Mouse (Mus musculus): ENCODE results near the gene Lipc. TPM values are rescaled to one million over a fixed set of nuclear protein-coding genes. Genes with fewer than 3 reads are reported as not detected.

The Lipc gene
- polyA plus RNA-seq, 1 experiment from 2014 or later = 0.09 TPM

- H3K27ac ChIP-seq = no peak overlapping the region
- H3K36me3 ChIP-seq (replicated peaks) = no peaks in the 10 kb centered on the region
- no peaks in the 10 kb centered on the region for H3K27me3 ChIP-seq (replicated peaks)
- WGBS = 63% methylated on average over 3 of the region's 3 CpGs
- peaks cover 3% of the 10 kb centered on the region; the same call in 1 of the 2 replicates for H3K4me1 ChIP-seq
- H3K4me2 ChIP-seq = no peak overlapping the region
- no peak overlapping the region for H3K9ac ChIP-seq
- no peak for ATAC-seq (replicated peaks)
- H3K9me3 ChIP-seq = no peaks in the 10 kb centered on the region
- no peak overlapping the region for H3K4me3 ChIP-seq
These were observed 17.2 kb upstream of the Lipc start for GRCm38 (mm10) chr9:70969244-70969643.

DNA sequence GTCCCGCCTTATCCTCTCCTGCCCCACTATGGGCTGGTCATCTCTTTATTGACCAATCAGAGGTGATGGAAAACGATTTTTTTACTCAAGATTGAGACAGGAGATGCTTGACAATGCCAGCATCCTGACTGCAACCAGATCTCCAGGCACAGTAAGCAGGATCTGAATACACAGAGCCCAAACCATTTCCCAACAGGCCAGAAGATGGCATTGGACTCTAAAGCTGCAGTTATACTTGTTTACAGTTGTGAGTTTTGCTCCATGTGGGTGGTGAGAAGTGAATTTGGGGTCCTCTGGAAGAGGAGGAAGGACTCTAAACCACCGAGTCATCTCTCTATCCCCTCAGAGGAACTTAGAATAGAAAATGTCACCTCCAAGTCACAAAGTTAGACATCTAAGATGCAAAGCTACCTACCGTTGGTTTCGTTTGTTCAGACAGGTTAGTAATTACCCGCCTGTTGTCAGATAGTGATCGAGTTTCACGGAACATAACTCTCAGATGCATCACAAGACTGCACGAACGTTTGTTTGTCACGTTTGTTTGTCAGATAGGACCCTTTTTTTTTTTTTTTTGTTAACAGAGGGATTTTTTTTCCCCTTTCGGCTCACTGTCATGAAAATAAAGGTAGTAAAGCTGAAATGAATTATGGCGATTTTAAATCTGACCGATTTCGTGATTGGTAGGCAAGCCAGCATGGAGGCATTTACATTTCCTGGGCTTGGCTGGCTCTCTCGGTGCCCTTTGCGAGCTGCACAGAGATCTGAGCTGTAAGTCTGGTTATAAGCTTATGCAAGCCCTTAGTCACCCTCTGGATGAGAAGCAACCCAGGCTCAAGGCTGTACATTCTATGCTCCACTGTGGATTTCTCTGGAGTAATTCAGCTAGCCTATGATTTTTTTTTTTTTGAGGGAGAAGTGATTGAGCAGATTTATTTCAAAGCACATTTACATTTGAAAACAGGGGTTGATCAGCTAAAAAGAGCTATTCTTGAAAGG lies 14.3 kb upstream of the Lipc start:
- Histone ChIP-seq H3K9me3 (no peaks in the 10 kb centered on the region), H3K27me3 (replicated peaks) (no peaks in the 10 kb centered on the region), H3K9ac (no peak overlapping the region), H3K4me2 (no peak overlapping the region), H3K4me3 (no peak overlapping the region), H3K36me3 (replicated peaks) (no peaks in the 10 kb centered on the region), H3K4me1 (peaks cover 8% of the 10 kb centered on the region; the same call in 1 of the 2 replicates), H3K27ac (no peak overlapping the region)
- ATAC-seq (replicated peaks) = no peak
- WGBS = 77% methylated on average over 17 of the region's 17 CpGs

DNA sequence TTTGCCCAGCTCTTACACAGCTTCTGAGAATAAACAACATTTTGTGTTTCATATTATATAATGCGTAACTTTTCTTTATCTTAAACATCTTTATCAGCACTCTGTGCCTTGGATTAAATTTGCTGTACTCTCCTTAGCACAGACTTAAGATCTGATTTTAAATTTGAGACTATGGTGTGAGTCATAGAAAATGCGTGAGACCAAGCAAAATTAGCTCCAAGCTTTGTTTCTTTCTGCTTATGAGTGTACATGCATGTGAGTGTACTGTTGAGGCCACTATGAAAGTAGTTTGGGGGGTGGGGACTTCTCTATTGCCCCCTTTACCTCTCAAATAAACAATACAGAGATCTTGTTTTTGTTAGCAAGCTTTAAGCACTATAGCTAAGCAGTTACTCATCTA lies 13.4 kb upstream of the Lipc start:
- Histone ChIP-seq H3K9ac (no peak overlapping the region), H3K4me3 (no peak overlapping the region), H3K36me3 (replicated peaks) (no peaks in the 10 kb centered on the region), H3K27ac (no peak overlapping the region), H3K4me1 (peaks cover 8% of the 10 kb centered on the region; the same call in 1 of the 2 replicates), H3K27me3 (replicated peaks) (no peaks in the 10 kb centered on the region), H3K4me2 (no peak overlapping the region), H3K9me3 (no peaks in the 10 kb centered on the region)
- 95% methylated on average over 2 of the region's 2 CpGs for WGBS
- no peak for ATAC-seq (replicated peaks)

DNA sequence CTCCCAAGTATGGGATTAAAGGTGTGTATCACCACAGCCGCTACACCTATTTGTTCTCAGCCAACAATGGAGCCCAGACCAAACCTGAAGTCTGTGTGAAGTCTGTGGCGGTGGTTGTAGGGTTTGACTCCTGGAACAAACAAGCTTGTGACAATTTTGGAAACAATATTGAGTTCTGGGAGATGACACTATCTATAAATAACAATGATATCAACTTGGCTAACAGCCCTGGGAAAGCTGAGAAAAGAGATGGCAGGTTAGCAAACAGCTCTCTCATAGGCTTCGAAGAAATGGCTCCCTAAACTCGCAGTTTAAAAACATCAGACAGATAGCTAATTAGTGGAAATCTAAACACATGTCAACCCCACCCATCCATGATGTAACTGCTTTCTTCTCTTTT lies 13.0 kb upstream of the Lipc start:
- ATAC-seq (replicated peaks) = no peak

GRCm38 (mm10) chr9:70963461-70963891 lies 11.4 kb upstream of the Lipc start:
- no peaks in the 10 kb centered on the region for H3K9me3 ChIP-seq
- no peaks in the 10 kb centered on the region for H3K36me3 ChIP-seq (replicated peaks)
- no peak overlapping the region for H3K4me2 ChIP-seq
- peak; percentile 93 for ATAC-seq (replicated peaks)
- peak overlapping the region; percentile 73 for H3K27ac ChIP-seq
- no peaks in the 10 kb centered on the region for H3K27me3 ChIP-seq (replicated peaks)
- no peak overlapping the region for H3K9ac ChIP-seq
- H3K4me3 ChIP-seq = no peak overlapping the region
- 71% methylated on average over 7 of the region's 7 CpGs for WGBS
- H3K4me1 ChIP-seq = peaks cover 8% of the 10 kb centered on the region; the same call in 1 of the 2 replicates

More for the DNA sequence above, 13.0 kb upstream of the Lipc start:
- Histone ChIP-seq H3K4me3 (no peak overlapping the region), H3K4me2 (no peak overlapping the region), H3K27me3 (replicated peaks) (no peaks in the 10 kb centered on the region), H3K9me3 (no peaks in the 10 kb centered on the region), H3K27ac (no peak overlapping the region), H3K9ac (no peak overlapping the region), H3K4me1 (peaks cover 8% of the 10 kb centered on the region; the same call in 1 of the 2 replicates), H3K36me3 (replicated peaks) (no peaks in the 10 kb centered on the region)
- WGBS = 93% methylated on average over 4 of the region's 4 CpGs

- ATAC-seq (replicated peaks) = peak; percentile 24; the same call in 1 of the 2 replicates
- Histone ChIP-seq H3K9ac (no peak overlapping the region), H3K9me3 (no peaks in the 10 kb centered on the region), H3K4me2 (no peak overlapping the region), H3K4me3 (no peak overlapping the region), H3K27ac (peak overlapping the region; percentile 73), H3K36me3 (replicated peaks) (no peaks in the 10 kb centered on the region), H3K27me3 (replicated peaks) (no peaks in the 10 kb centered on the region), H3K4me1 (peaks cover 8% of the 10 kb centered on the region; the same call in 1 of the 2 replicates)
- WGBS = 87% methylated on average over 2 of the region's 2 CpGs
These were observed 10.9 kb upstream of the Lipc start for GRCm38 (mm10) chr9:70962781-70963455.

DNA sequence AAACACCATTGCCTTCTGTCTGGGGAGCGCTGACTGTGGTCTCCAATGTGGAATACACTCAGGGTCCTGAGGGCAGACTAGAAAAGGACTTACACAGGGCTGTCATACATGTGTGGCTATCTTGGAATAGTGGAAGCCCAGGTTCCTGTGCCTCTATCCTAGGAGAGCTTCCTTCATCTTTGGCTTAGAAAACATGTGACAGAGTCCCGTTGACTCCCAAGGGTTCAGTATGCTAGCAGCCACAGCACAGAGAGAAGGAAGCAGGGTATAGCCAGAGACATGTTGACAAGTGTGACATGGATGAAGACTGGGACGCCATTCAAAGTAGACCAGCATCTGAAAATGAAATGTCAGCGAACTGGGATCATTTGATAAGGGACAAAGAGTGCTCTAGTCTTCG lies 8.3 kb upstream of the Lipc start:
- no peak overlapping the region for H3K4me3 ChIP-seq
- no peaks in the 10 kb centered on the region for H3K27me3 ChIP-seq (replicated peaks)
- no peaks in the 10 kb centered on the region for H3K36me3 ChIP-seq (replicated peaks)
- 89% methylated on average over 5 of the region's 5 CpGs for WGBS
- no peaks in the 10 kb centered on the region for H3K9me3 ChIP-seq
- ATAC-seq (replicated peaks) = no peak
- H3K9ac ChIP-seq = no peak overlapping the region
- H3K27ac ChIP-seq = no peak overlapping the region
- H3K4me1 ChIP-seq = peaks cover 5% of the 10 kb centered on the region; the same call in 1 of the 2 replicates
- H3K4me2 ChIP-seq = no peak overlapping the region

DNA sequence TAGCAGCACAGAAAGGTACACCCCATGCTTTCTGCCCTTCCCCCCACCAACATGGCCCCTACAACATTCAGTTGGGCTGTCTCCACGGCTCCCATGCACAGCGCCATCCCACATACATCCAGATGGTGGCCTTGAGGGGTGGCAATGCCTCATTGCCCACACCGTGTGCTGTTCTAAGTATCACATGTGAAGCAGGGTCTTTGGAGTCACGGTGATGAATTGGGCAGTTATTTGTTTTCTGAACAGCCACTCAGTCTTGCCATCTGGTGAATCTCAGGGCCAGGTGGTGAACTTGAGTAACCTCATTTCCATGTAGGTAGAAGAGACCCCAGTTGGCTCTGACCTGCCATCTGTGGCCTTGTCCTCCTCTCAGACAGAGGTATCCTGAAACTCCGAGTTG lies 7.8 kb upstream of the Lipc start:
- no peaks in the 10 kb centered on the region for H3K9me3 ChIP-seq
- 79% methylated on average over 5 of the region's 5 CpGs for WGBS
- H3K9ac ChIP-seq = no peak overlapping the region
- no peaks in the 10 kb centered on the region for H3K36me3 ChIP-seq (replicated peaks)
- ATAC-seq (replicated peaks) = no peak
- no peaks in the 10 kb centered on the region for H3K27me3 ChIP-seq (replicated peaks)
- H3K4me2 ChIP-seq = no peak overlapping the region
- no peak overlapping the region for H3K4me3 ChIP-seq
- no peak overlapping the region for H3K27ac ChIP-seq
- peaks cover 5% of the 10 kb centered on the region; the same call in 1 of the 2 replicates for H3K4me1 ChIP-seq

DNA sequence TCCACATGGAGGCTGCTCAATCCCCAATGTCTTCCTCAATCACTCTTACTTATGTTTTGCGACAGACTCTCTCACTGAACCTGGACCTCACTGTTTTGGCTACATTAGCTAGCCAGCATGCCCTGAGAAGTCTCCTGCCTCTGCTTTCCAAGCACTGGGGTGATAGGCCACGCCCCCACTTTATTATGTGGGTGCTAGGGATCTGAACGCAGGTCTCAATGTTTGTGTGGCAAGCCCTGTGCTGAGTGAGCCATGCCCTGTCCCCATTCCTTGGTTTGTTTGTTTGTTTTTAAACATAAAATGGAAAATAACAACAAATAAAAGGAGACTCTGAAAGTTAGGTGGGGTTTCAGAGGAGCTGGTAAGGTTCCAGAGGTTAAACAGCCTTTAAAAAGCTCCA lies 7.4 kb upstream of the Lipc start:
- no peak for ATAC-seq (replicated peaks)
- no peaks in the 10 kb centered on the region for H3K36me3 ChIP-seq (replicated peaks)
- H3K27me3 ChIP-seq (replicated peaks) = no peaks in the 10 kb centered on the region
- H3K4me3 ChIP-seq = no peak overlapping the region
- H3K9me3 ChIP-seq = no peaks in the 10 kb centered on the region
- H3K4me1 ChIP-seq = peaks cover 5% of the 10 kb centered on the region; the same call in 1 of the 2 replicates
- H3K9ac ChIP-seq = no peak overlapping the region
- H3K27ac ChIP-seq = no peak overlapping the region
- 88% methylated on average over 3 of the region's 3 CpGs for WGBS
- no peak overlapping the region for H3K4me2 ChIP-seq

DNA sequence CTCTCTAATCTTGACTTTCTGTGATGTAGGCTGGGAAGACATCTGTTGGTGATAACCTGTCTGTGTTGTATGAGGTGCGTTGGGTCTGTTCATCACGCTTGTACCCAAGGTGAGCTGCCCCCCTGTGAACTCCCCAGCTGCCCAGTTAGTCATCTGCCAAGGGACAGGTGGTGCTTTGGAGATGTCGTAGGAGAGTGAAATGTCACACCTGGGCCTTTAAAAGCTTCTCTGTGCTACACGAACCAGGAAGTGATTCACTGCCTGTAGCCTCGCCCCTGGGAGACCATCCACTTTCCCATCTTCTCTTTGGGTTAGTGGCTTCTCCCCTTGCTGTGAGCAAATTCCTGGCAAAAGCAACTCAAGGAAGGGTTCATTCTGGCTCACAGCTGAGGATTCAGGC lies 6.4 kb upstream of the Lipc start:
- no peak overlapping the region for H3K4me3 ChIP-seq
- H3K4me1 ChIP-seq = 0 out of 2 replicates have a peak, but pooled peaks cover under 1% of the 10 kb centered on the region
- H3K27ac ChIP-seq = no peak overlapping the region
- no peak overlapping the region for H3K9ac ChIP-seq
- no peak for ATAC-seq (replicated peaks)
- H3K4me2 ChIP-seq = no peak overlapping the region
- WGBS = 79% methylated on average over 5 of the region's 5 CpGs
- no peaks in the 10 kb centered on the region for H3K9me3 ChIP-seq
- H3K27me3 ChIP-seq (replicated peaks) = no peaks in the 10 kb centered on the region
- H3K36me3 ChIP-seq (replicated peaks) = no peaks in the 10 kb centered on the region

DNA sequence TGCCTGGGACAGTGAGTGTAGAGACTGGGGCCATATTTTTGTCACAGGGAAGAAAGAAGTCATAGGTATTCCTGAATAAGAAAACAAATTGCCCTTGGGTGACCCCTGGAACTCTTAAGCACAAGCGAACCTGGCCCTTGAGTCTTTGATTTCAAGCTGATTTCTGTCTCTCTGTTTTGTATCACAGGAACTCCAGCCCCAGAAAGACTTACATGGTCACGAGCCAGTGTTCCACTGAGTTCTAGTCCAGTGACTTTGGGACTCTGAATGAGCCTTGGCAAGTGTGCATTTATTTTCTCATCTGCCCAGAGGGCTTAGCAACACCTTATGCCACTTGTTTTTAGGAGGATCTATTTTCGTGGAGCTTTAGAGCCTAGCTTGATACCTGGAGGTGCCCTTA lies 5.7 kb upstream of the Lipc start:
- Histone ChIP-seq H3K27ac (no peak overlapping the region), H3K4me3 (no peak overlapping the region), H3K36me3 (replicated peaks) (no peaks in the 10 kb centered on the region), H3K9ac (no peak overlapping the region), H3K9me3 (no peaks in the 10 kb centered on the region), H3K27me3 (replicated peaks) (no peaks in the 10 kb centered on the region), H3K4me2 (no peak overlapping the region), H3K4me1 (no peaks in the 10 kb centered on the region)
- 70% methylated on average over 3 of the region's 3 CpGs for WGBS
- no peak for ATAC-seq (replicated peaks)

DNA sequence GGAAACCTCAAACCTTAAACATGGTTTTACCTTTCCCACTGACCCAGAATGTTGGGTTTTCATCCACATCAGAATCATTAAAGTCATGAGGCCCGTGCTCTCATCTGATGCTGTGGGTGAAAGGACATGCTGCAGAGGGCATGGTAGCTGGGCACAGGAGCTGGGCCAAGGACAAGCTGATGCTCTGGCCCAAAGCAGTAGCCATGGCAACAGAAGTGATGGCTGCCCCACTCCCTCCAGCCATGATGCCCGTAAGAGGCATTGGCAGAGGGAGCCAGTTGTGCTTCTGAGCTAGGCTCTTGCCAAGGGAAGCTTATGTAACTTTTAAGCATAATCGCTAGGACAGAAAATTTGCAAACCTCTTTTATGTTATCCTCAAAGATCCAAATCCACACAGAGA lies 2.2 kb upstream of the Lipc start:
- Histone ChIP-seq H3K36me3 (replicated peaks) (no peaks in the 10 kb centered on the region), H3K27ac (no peak overlapping the region), H3K4me1 (no peaks in the 10 kb centered on the region), H3K27me3 (replicated peaks) (no peaks in the 10 kb centered on the region), H3K4me2 (no peak overlapping the region), H3K9me3 (no peaks in the 10 kb centered on the region), H3K9ac (no peak overlapping the region), H3K4me3 (no peak overlapping the region)
- WGBS = 73% methylated on average over 3 of the region's 3 CpGs
- no peak for ATAC-seq (replicated peaks)
